Mouse (Mus musculus): ENCODE results near the gene Rhoj. TPM values are rescaled to one million over a fixed set of nuclear protein-coding genes. Genes with fewer than 3 reads are reported as not detected.

The Rhoj gene
- polyA plus RNA-seq, 1 experiment from 2014 or later, result 85.4 TPM

DNA sequence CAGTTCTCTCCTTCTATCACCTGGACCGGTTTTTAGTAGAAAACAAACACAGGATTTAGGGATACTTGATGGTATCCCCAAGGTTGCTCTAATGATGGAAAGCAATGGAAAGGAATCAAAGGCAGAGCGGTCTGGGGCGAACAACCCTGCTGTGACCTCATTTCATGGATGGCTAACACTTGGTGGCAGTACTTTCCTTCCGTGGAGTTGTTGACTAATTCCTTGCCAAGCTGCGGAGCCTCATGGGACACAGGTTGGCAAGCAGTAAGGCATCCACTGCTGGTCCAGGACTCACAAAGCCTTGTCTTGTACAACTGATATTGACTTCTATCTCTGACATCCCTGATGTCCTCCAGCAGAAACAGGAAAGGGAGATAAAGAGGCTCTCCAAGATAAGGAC is 60.4 kb downstream of the Rhoj start:
- Histone ChIP-seq H3K4me2 (ENCODE audit: low read depth, low read length) (no peak overlapping the region), H3K27ac (replicated peaks; ENCODE audit: low read depth, low read length) (no peak overlapping the region), H3K36me3 (ENCODE audit: control insufficient read depth, insufficient read depth, low read length) (no peaks in the 10 kb centered on the region), H3K4me1 (ENCODE audit: control insufficient read depth, insufficient read depth, low read length) (no peaks in the 10 kb centered on the region), H3K4me3 (ENCODE audit: low read depth, low read length) (no peak overlapping the region), H3K27me3 (replicated peaks; ENCODE audit: control insufficient read depth, insufficient read depth, low read length) (no peaks in the 10 kb centered on the region), H3K9ac (ENCODE audit: low read depth, low read length) (no peak overlapping the region), H3K9me3 (ENCODE audit: control insufficient read depth, low read length) (no peaks in the 10 kb centered on the region)
- ATAC-seq (ENCODE audit: low read depth) (no peak), DNase-seq (ENCODE audit: low spot score) (no peak)
- 83% methylated on average over 5 of the region's 5 CpGs for WGBS

- no peaks in the 10 kb centered on the region for H3K27me3 ChIP-seq (replicated peaks; ENCODE audit: control insufficient read depth, insufficient read depth, low read length)
- no peak for ATAC-seq (ENCODE audit: low read depth)
- no peak overlapping the region for H3K4me3 ChIP-seq (ENCODE audit: low read depth, low read length)
- DNase-seq (ENCODE audit: low spot score), result no peak
- H3K27ac ChIP-seq (replicated peaks; ENCODE audit: low read depth, low read length), result no peak overlapping the region
- WGBS, result 66% methylated on average over 2 of the region's 2 CpGs
- no peaks in the 10 kb centered on the region for H3K4me1 ChIP-seq (ENCODE audit: control insufficient read depth, insufficient read depth, low read length)
- H3K36me3 ChIP-seq (ENCODE audit: control insufficient read depth, insufficient read depth, low read length), result no peaks in the 10 kb centered on the region
- H3K4me2 ChIP-seq (ENCODE audit: low read depth, low read length), result no peak overlapping the region
- no peaks in the 10 kb centered on the region for H3K9me3 ChIP-seq (ENCODE audit: control insufficient read depth, low read length)
- H3K9ac ChIP-seq (ENCODE audit: low read depth, low read length), result no peak overlapping the region
Measured at GRCm38 (mm10) chr12:75369418-75369851, 61.3 kb downstream of the Rhoj start.

DNA sequence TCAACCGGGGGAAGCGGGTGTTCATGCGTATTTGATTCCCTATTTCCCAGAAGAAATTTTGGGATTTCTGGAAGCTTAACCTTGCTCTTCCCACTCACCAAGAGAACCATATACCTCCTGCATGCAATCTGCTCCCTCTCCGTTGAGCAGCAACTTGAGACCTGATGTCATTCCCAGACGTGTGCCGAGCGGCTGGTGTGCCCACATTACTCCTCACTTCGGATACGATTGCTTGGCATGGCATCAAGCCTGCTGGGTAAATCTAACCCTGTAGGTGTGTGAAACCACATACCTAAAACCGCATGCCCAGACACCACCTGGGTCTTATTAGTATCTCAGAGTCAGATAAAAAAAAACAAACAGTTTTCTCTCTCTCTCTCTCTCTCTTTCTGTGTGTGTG is 66.3 kb downstream of the Rhoj start:
- no peak overlapping the region for H3K27ac ChIP-seq (replicated peaks; ENCODE audit: low read depth, low read length)
- no peaks in the 10 kb centered on the region for H3K27me3 ChIP-seq (replicated peaks; ENCODE audit: control insufficient read depth, insufficient read depth, low read length)
- DNase-seq (ENCODE audit: low spot score) (no peak), ATAC-seq (ENCODE audit: low read depth) (no peak)
- H3K4me1 ChIP-seq (ENCODE audit: control insufficient read depth, insufficient read depth, low read length), result no peaks in the 10 kb centered on the region
- no peak overlapping the region for H3K4me2 ChIP-seq (ENCODE audit: low read depth, low read length)
- no peaks in the 10 kb centered on the region for H3K9me3 ChIP-seq (ENCODE audit: control insufficient read depth, low read length)
- H3K9ac ChIP-seq (ENCODE audit: low read depth, low read length), result no peak overlapping the region
- no peaks in the 10 kb centered on the region for H3K36me3 ChIP-seq (ENCODE audit: control insufficient read depth, insufficient read depth, low read length)
- H3K4me3 ChIP-seq (ENCODE audit: low read depth, low read length), result no peak overlapping the region
- 63% methylated on average over 10 of the region's 10 CpGs for WGBS

DNA sequence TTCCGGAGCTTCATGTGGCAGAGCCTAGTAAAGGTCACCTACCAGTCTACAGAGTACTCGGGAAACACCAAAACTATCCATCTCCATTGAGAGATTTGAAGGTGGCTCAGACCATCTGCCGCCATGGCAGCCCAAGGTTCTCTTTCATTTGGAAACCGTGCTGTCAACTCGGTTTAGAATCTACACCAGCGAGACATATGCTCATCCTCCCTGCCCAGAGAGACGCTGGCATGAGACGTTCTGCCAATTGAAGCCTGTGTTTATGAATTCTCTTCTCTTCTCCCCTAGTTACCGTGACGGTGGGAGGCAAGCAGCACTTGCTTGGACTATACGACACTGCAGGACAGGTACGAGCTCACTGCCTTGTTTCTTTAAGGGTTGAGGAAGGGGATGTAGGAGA is 66.9 kb downstream of the Rhoj start:
- no peaks in the 10 kb centered on the region for H3K9me3 ChIP-seq (ENCODE audit: control insufficient read depth, low read length)
- H3K27me3 ChIP-seq (replicated peaks; ENCODE audit: control insufficient read depth, insufficient read depth, low read length), result no peaks in the 10 kb centered on the region
- 93% methylated on average over 12 of the region's 12 CpGs for WGBS
- H3K4me3 ChIP-seq (ENCODE audit: low read depth, low read length), result no peak overlapping the region
- no peaks in the 10 kb centered on the region for H3K4me1 ChIP-seq (ENCODE audit: control insufficient read depth, insufficient read depth, low read length)
- no peak overlapping the region for H3K27ac ChIP-seq (replicated peaks; ENCODE audit: low read depth, low read length)
- no peak for ATAC-seq (ENCODE audit: low read depth)
- no peak overlapping the region for H3K4me2 ChIP-seq (ENCODE audit: low read depth, low read length)
- H3K36me3 ChIP-seq (ENCODE audit: control insufficient read depth, insufficient read depth, low read length), result no peaks in the 10 kb centered on the region
- H3K9ac ChIP-seq (ENCODE audit: low read depth, low read length), result no peak overlapping the region
- DNase-seq (ENCODE audit: low spot score), result no peak

GRCm38 (mm10) chr12:75376126-75376525 is 68.0 kb downstream of the Rhoj start:
- H3K9me3 ChIP-seq (ENCODE audit: control insufficient read depth, low read length), result no peaks in the 10 kb centered on the region
- no peak overlapping the region for H3K4me3 ChIP-seq (ENCODE audit: low read depth, low read length)
- no peak overlapping the region for H3K27ac ChIP-seq (replicated peaks; ENCODE audit: low read depth, low read length)
- ATAC-seq (ENCODE audit: low read depth), result no peak
- no peak overlapping the region for H3K9ac ChIP-seq (ENCODE audit: low read depth, low read length)
- no peaks in the 10 kb centered on the region for H3K27me3 ChIP-seq (replicated peaks; ENCODE audit: control insufficient read depth, insufficient read depth, low read length)
- no peak for DNase-seq (ENCODE audit: low spot score)
- WGBS, result 78% methylated on average over 6 of the region's 6 CpGs
- no peaks in the 10 kb centered on the region for H3K4me1 ChIP-seq (ENCODE audit: control insufficient read depth, insufficient read depth, low read length)
- H3K36me3 ChIP-seq (ENCODE audit: control insufficient read depth, insufficient read depth, low read length), result no peaks in the 10 kb centered on the region
- no peak overlapping the region for H3K4me2 ChIP-seq (ENCODE audit: low read depth, low read length)

DNA sequence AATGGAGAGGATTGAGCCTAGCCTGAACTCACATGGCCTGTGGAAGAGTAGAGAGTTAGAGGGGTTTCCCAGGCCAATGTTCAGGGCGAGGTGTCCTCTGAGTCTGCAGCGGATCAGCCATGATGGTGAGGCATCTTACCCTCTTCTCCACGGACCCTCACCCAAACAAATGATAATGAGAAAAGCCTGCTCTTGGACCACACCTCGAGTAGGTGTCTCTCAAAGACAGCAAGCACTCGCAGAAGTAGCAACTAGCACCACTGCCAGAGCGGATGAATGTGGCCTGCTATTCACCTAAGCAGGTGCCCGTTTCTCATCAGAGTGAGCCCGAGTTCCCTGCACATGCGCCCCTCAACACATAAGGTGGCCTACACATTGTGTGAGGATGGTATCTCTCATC is 78.6 kb downstream of the Rhoj start:
- ATAC-seq (ENCODE audit: low read depth), result no peak
- H3K4me3 ChIP-seq (ENCODE audit: low read depth, low read length), result no peak overlapping the region
- no peaks in the 10 kb centered on the region for H3K9me3 ChIP-seq (ENCODE audit: control insufficient read depth, low read length)
- no peak for DNase-seq (ENCODE audit: low spot score)
- WGBS, result 80% methylated on average over 9 of the region's 9 CpGs
- no peaks in the 10 kb centered on the region for H3K4me1 ChIP-seq (ENCODE audit: control insufficient read depth, insufficient read depth, low read length)
- H3K4me2 ChIP-seq (ENCODE audit: low read depth, low read length), result no peak overlapping the region
- H3K36me3 ChIP-seq (ENCODE audit: control insufficient read depth, insufficient read depth, low read length), result no peaks in the 10 kb centered on the region
- H3K27ac ChIP-seq (replicated peaks; ENCODE audit: low read depth, low read length), result no peak overlapping the region
- H3K27me3 ChIP-seq (replicated peaks; ENCODE audit: control insufficient read depth, insufficient read depth, low read length), result no peaks in the 10 kb centered on the region
- H3K9ac ChIP-seq (ENCODE audit: low read depth, low read length), result no peak overlapping the region

DNA sequence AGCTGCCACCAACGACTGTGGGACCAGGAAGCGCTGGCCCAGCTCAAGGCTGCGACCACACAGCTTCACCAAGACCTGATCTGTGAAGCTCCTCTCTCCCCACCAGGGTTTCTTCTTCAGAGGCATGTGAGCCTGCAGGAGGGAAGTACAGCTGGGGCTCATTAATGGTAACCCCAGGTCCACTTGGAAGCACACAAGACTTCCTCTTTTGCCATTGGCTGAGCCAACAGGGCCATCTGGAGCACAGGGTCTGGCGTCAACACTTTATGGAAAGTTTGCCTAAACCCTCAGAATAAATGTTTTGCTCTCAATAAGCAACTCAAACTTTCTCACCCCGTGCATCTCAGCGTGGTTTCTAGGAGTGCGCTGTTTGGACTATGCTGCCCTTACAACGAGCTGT is 79.0 kb downstream of the Rhoj start:
- 74% methylated on average over 8 of the region's 8 CpGs for WGBS
- peak; percentile 43 for DNase-seq (ENCODE audit: low spot score)

DNA sequence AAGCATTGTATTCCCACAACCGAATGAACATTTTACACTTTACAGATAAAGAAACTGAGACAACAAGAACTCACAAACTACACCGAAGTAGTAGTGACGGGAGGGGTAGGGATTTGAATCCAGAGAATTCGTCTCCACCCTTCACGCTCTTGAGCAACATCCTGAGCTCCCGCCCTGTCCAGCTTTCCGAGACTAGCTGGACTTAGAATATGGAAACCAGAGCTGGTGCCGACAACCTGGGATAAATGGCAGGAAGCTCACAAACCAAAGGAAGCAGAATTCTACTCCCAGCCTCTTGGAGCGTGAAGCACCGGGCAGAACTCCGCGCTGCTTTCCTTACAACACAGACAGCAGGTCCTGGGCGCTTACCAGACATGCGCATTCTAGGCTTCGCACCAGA is 79.7 kb downstream of the Rhoj start:
- H3K4me2 ChIP-seq (ENCODE audit: low read depth, low read length), result no peak overlapping the region
- H3K27me3 ChIP-seq (replicated peaks; ENCODE audit: control insufficient read depth, insufficient read depth, low read length), result no peaks in the 10 kb centered on the region
- no peaks in the 10 kb centered on the region for H3K36me3 ChIP-seq (ENCODE audit: control insufficient read depth, insufficient read depth, low read length)
- H3K27ac ChIP-seq (replicated peaks; ENCODE audit: low read depth, low read length), result no peak overlapping the region
- H3K9me3 ChIP-seq (ENCODE audit: control insufficient read depth, low read length), result no peaks in the 10 kb centered on the region
- no peaks in the 10 kb centered on the region for H3K4me1 ChIP-seq (ENCODE audit: control insufficient read depth, insufficient read depth, low read length)
- no peak for ATAC-seq (ENCODE audit: low read depth)
- H3K4me3 ChIP-seq (ENCODE audit: low read depth, low read length), result no peak overlapping the region
- no peak for DNase-seq (ENCODE audit: low spot score)
- H3K9ac ChIP-seq (ENCODE audit: low read depth, low read length), result no peak overlapping the region
- WGBS, result 86% methylated on average over 15 of the region's 15 CpGs

More for the DNA sequence above, 79.0 kb downstream of the Rhoj start:
- Histone ChIP-seq H3K4me3 (ENCODE audit: low read depth, low read length) (no peak overlapping the region), H3K9me3 (ENCODE audit: control insufficient read depth, low read length) (no peaks in the 10 kb centered on the region), H3K4me1 (ENCODE audit: control insufficient read depth, insufficient read depth, low read length) (no peaks in the 10 kb centered on the region), H3K27ac (replicated peaks; ENCODE audit: low read depth, low read length) (no peak overlapping the region), H3K27me3 (replicated peaks; ENCODE audit: control insufficient read depth, insufficient read depth, low read length) (no peaks in the 10 kb centered on the region), H3K36me3 (ENCODE audit: control insufficient read depth, insufficient read depth, low read length) (no peaks in the 10 kb centered on the region), H3K4me2 (ENCODE audit: low read depth, low read length) (no peak overlapping the region), H3K9ac (ENCODE audit: low read depth, low read length) (no peak overlapping the region)
- no peak for ATAC-seq (ENCODE audit: low read depth)

DNA sequence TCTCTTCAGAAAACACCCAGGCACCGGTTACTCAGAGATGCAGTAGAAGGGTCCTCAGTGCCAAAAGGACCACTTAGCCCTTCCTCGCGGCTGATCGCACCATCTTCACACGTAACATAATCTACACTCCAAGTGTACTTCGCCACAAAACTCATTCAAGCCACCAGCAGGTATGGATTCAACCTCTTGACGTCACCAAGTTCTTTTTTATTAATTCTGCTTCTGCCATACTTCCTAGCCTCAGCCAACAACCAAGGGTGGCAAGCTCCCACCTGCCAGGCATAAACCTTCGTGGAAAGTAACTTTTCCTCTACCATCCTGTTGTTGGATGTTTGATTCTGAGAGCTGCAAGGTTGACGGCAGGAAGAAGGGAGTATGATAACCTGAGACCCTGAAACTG is 80.4 kb downstream of the Rhoj start:
- H3K9me3 ChIP-seq (ENCODE audit: control insufficient read depth, low read length), result no peaks in the 10 kb centered on the region
- no peaks in the 10 kb centered on the region for H3K36me3 ChIP-seq (ENCODE audit: control insufficient read depth, insufficient read depth, low read length)
- ATAC-seq (ENCODE audit: low read depth), result no peak
- H3K27ac ChIP-seq (replicated peaks; ENCODE audit: low read depth, low read length), result no peak overlapping the region
- no peak overlapping the region for H3K9ac ChIP-seq (ENCODE audit: low read depth, low read length)
- WGBS, result 91% methylated on average over 9 of the region's 9 CpGs
- no peak overlapping the region for H3K4me3 ChIP-seq (ENCODE audit: low read depth, low read length)
- H3K27me3 ChIP-seq (replicated peaks; ENCODE audit: control insufficient read depth, insufficient read depth, low read length), result no peaks in the 10 kb centered on the region
- H3K4me1 ChIP-seq (ENCODE audit: control insufficient read depth, insufficient read depth, low read length), result no peaks in the 10 kb centered on the region
- DNase-seq (ENCODE audit: low spot score), result no peak
- H3K4me2 ChIP-seq (ENCODE audit: low read depth, low read length), result no peak overlapping the region
